Mouse (Mus musculus) kidney, embryonic 16.5 days (tissue): ENCODE measurements at regions not wholly inside any gene's neighbourhood (a gene's known extent, or its start where the extent isn't known, plus 50 kb on each side); places are given as distances from the start of the nearest gene placed in this dataset.

Experiments used
- ATAC-seq: fragments of 200-750 bp; cut with Nextera tagmentation; 2 replicates; pipeline ENCODE4 v1.8.0; 2017; ENCODE audit warnings: moderate TSS enrichment; ENCODE audit not compliant: low FRiP score, low TSS enrichment
- H3K27ac ChIP-seq: fragments of 300-500 bp; sonication (generic); 2 replicates; pipeline ENCODE4 v1.5.1; 2014; ENCODE audit warnings: low read length
- H3K27me3 ChIP-seq: fragments of 300-500 bp; sonication (generic); 2 replicates; pipeline ENCODE4 v1.6.1; 2014; ENCODE audit warnings: low read length, control low read depth, mixed read lengths; ENCODE audit not compliant: insufficient read depth
- H3K36me3 ChIP-seq: fragments of 300-500 bp; sonication (generic); 2 replicates; pipeline ENCODE4 v1.6.1; 2014; ENCODE audit warnings: low read length, control low read depth, mixed read lengths; ENCODE audit not compliant: insufficient read depth
- H3K4me1 ChIP-seq: fragments of 300-500 bp; sonication (generic); 2 replicates; pipeline ENCODE4 v1.6.1; 2014; ENCODE audit warnings: low read length, control low read depth, mixed read lengths; ENCODE audit not compliant: insufficient read depth
- H3K4me2 ChIP-seq: fragments of 300-500 bp; sonication (generic); replicated peaks from 2 replicates; pipeline ENCODE4 v1.6.1; 2014; ENCODE audit warnings: low read depth, low read length
- H3K4me3 ChIP-seq: fragments of 300-500 bp; sonication (generic); 2 replicates; pipeline ENCODE4 v1.5.1; 2014; ENCODE audit warnings: mild to moderate bottlenecking, low read length
- H3K9ac ChIP-seq: fragments of 300-500 bp; sonication (generic); replicated peaks from 2 replicates; pipeline ENCODE4 v1.6.1; 2014; ENCODE audit warnings: low read length
- H3K9me3 ChIP-seq: fragments of 300-500 bp; sonication (generic); 2 replicates; pipeline ENCODE4 v1.6.1; 2016; ENCODE audit warnings: low read length, control low read depth
- WGBS: fragments of 180-500 bp; shearing (Covaris S2); extraction: QIAGEN DNeasy Blood & Tissue Kit; methylation state at CpG from one replicate; pipeline ENCODE4 v1.1.7; 2014; 5-methylcytosine and 5-hydroxymethylcytosine counted together

- H3K4me2 ChIP-seq = no peak overlapping the region
- 85% methylated on average over 2 of the region's 2 CpGs for WGBS
- no peak overlapping the region for H3K9ac ChIP-seq
- H3K4me1 ChIP-seq = no peaks in the 10 kb centered on the region
- H3K9me3 ChIP-seq = no peaks in the 10 kb centered on the region
- no peak for ATAC-seq
- H3K4me3 ChIP-seq = no peak overlapping the region
- H3K27ac ChIP-seq = no peak overlapping the region
- no peaks in the 10 kb centered on the region for H3K27me3 ChIP-seq
- H3K36me3 ChIP-seq = no peaks in the 10 kb centered on the region
These were observed 64.9 kb upstream of the Kctd3 start for GRCm38 (mm10) chr1:189072516-189072915.

- Histone ChIP-seq H3K36me3 (no peaks in the 10 kb centered on the region), H3K4me3 (no peak overlapping the region), H3K4me2 (no peak overlapping the region), H3K27ac (no peak overlapping the region), H3K27me3 (no peaks in the 10 kb centered on the region), H3K9me3 (no peaks in the 10 kb centered on the region), H3K9ac (no peak overlapping the region), H3K4me1 (no peaks in the 10 kb centered on the region)
- no peak for ATAC-seq
- 53% methylated on average over 3 of the region's 3 CpGs for WGBS
These were observed 60.6 kb upstream of the Kctd3 start for GRCm38 (mm10) chr1:189068204-189068603.

- Histone ChIP-seq H3K9ac (no peak overlapping the region), H3K27ac (no peak overlapping the region), H3K4me2 (no peak overlapping the region), H3K4me1 (no peaks in the 10 kb centered on the region), H3K9me3 (no peaks in the 10 kb centered on the region), H3K27me3 (no peaks in the 10 kb centered on the region), H3K4me3 (no peak overlapping the region), H3K36me3 (no peaks in the 10 kb centered on the region)
- WGBS = 88% methylated on average over 16 of the region's 16 CpGs
- ATAC-seq = no peak
These were observed 59.7 kb upstream of the Kctd3 start for GRCm38 (mm10) chr1:189067204-189067960.

- WGBS = 58% methylated on average over 6 of the region's 7 CpGs
- H3K27me3 ChIP-seq = no peaks in the 10 kb centered on the region
- no peaks in the 10 kb centered on the region for H3K9me3 ChIP-seq
- no peak overlapping the region for H3K4me2 ChIP-seq
- ATAC-seq = no peak
- H3K9ac ChIP-seq = no peak overlapping the region
- H3K4me1 ChIP-seq = no peaks in the 10 kb centered on the region
- H3K4me3 ChIP-seq = no peak overlapping the region
- H3K36me3 ChIP-seq = no peaks in the 10 kb centered on the region
- H3K27ac ChIP-seq = no peak overlapping the region
These were observed 59.0 kb upstream of the Kctd3 start for GRCm38 (mm10) chr1:189066446-189067151.

- ATAC-seq = no peak
- Histone ChIP-seq H3K27me3 (no peaks in the 10 kb centered on the region), H3K9me3 (no peaks in the 10 kb centered on the region), H3K4me3 (no peak overlapping the region), H3K27ac (no peak overlapping the region), H3K9ac (no peak overlapping the region), H3K36me3 (no peaks in the 10 kb centered on the region), H3K4me1 (no peaks in the 10 kb centered on the region), H3K4me2 (no peak overlapping the region)
- 84% methylated on average over 5 of the region's 5 CpGs for whole genome bisulfite sequencing
These were observed 57.7 kb upstream of the Kctd3 start for GRCm38 (mm10) chr1:189065152-189065910.

- Histone ChIP-seq H3K4me1 (no peaks in the 10 kb centered on the region), H3K27me3 (no peaks in the 10 kb centered on the region), H3K4me2 (no peak overlapping the region), H3K9me3 (no peaks in the 10 kb centered on the region), H3K36me3 (no peaks in the 10 kb centered on the region), H3K27ac (no peak overlapping the region), H3K9ac (no peak overlapping the region), H3K4me3 (no peak overlapping the region)
- ATAC-seq = no peak
- WGBS = 88% methylated on average over 4 of the region's 4 CpGs
These were observed 57.0 kb upstream of the Kctd3 start for GRCm38 (mm10) chr1:189064629-189065028.

- no peaks in the 10 kb centered on the region for H3K9me3 ChIP-seq
- H3K4me2 ChIP-seq = no peak overlapping the region
- H3K36me3 ChIP-seq = no peaks in the 10 kb centered on the region
- no peak overlapping the region for H3K27ac ChIP-seq
- no peak overlapping the region for H3K4me3 ChIP-seq
- no peak overlapping the region for H3K9ac ChIP-seq
- ATAC-seq = no peak
- 72% methylated on average over 2 of the region's 2 CpGs for WGBS
- H3K27me3 ChIP-seq = no peaks in the 10 kb centered on the region
- H3K4me1 ChIP-seq = no peaks in the 10 kb centered on the region
These were observed 56.1 kb upstream of the Kctd3 start for GRCm38 (mm10) chr1:189063699-189064098.

GRCm38 (mm10) chr1:189063209-189063608 is 55.6 kb upstream of the Kctd3 start:
- no peak for ATAC-seq
- WGBS = 83% methylated on average over 7 of the region's 7 CpGs
- no peak overlapping the region for H3K4me3 ChIP-seq
- no peak overlapping the region for H3K27ac ChIP-seq
- no peaks in the 10 kb centered on the region for H3K27me3 ChIP-seq
- H3K36me3 ChIP-seq = no peaks in the 10 kb centered on the region
- no peaks in the 10 kb centered on the region for H3K4me1 ChIP-seq
- H3K9me3 ChIP-seq = no peaks in the 10 kb centered on the region
- no peak overlapping the region for H3K9ac ChIP-seq
- no peak overlapping the region for H3K4me2 ChIP-seq
